Mouse (Mus musculus) left cerebral cortex, adult 18-20 months (tissue): ENCODE measurements at regions not wholly inside any gene's neighbourhood (a gene's known extent, or its start where the extent isn't known, plus 50 kb on each side); places are given as distances from the start of the nearest gene placed in this dataset.

ENCODE experiments used
- DNase-seq, 2 experiments: peaks; one replicate each; pipeline ENCODE4 v3.0.0; 2021 to 2022; ENCODE audit warnings: low spot score in 2 of 2, mixed read lengths in 1 of 2

GRCm38 (mm10) chr9:101555011-101555673 is 303.5 kb upstream of the Ppp2r3a start:
- DNase-seq, result no peak

GRCm38 (mm10) chr9:101552789-101553188 is 301.2 kb upstream of the Ppp2r3a start:
- DNase-seq, result no peak

DNA sequence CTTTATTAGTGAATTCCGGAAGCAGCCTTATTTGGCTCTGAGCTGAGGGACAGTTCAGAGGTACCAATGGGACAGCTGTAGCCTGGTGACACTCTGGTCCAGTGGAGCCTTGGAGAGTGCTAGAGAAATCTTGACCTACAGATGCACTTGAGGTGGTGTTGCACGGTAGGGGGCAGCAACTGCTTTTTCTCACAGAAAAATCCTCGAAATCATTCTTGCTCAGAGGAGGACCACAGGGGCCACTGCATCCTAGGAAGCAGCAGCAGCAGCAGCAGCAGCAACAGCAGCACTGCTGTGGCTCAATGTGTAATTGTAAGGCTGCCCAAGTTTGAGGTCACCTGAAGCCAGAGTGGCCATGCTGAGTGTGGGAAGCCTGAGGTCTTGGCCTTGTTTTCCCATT is 299.7 kb upstream of the Ppp2r3a start:
- no peak for DNase-seq

GRCm38 (mm10) chr9:101546213-101546832 is 294.7 kb upstream of the Ppp2r3a start:
- no peak for DNase-seq

GRCm38 (mm10) chr9:101518137-101518536 is 266.5 kb upstream of the Ppp2r3a start:
- DNase-seq, result no peak

DNA sequence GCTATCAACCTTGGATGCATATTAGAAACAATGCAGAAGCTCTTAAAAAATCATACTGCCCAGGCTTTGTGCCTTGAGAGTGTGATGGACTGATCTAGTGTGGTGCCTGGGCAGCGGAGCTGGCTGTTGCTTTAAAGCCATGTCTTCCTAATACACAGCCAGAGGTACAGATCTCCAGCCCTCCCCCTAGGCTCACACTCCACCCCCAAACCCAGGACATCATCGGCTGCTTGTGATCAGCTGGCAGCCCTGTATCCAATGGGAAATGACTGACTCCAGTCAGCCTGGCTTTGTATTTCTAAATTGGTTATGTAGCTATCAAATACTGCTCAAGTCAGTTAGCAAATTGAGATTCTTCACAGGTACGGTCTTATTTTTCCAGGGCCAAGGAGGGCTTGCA is 259.2 kb upstream of the Ppp2r3a start:
- DNase-seq, result no peak

GRCm38 (mm10) chr9:101509196-101509595 is 257.6 kb upstream of the Ppp2r3a start:
- no peak for DNase-seq

DNA sequence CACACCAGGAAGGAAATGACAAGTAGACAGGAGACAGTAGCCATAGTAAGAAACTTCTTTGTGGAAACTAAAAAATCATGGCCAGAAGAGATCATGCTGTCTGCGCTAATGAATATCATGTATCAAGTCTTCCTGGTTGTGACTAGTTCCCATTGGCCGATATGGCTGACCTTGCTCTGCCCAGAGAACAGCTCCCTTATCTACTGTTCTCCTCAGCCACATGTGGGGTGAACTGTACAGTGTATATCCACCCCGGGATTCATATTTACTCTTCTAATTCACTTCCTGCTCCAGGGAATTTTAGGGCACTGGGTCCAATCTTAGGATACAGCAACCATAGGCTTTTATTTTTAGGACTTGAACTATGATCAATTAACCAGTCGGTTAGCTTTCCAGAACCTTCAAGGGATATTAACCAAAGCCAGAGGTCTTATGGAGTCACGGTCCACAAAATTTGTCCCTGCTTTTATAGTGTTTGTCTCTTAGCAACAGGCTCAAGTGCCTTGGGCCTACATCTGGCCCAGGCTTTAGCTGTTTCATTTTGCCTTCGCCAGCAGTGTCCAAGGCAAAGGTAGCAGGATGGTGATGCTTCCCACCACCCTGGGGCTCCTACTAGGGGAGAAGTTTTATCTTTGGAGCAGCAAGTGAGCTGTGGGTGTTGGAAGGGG is 255.6 kb upstream of the Ppp2r3a start:
- no peak for DNase-seq

DNA sequence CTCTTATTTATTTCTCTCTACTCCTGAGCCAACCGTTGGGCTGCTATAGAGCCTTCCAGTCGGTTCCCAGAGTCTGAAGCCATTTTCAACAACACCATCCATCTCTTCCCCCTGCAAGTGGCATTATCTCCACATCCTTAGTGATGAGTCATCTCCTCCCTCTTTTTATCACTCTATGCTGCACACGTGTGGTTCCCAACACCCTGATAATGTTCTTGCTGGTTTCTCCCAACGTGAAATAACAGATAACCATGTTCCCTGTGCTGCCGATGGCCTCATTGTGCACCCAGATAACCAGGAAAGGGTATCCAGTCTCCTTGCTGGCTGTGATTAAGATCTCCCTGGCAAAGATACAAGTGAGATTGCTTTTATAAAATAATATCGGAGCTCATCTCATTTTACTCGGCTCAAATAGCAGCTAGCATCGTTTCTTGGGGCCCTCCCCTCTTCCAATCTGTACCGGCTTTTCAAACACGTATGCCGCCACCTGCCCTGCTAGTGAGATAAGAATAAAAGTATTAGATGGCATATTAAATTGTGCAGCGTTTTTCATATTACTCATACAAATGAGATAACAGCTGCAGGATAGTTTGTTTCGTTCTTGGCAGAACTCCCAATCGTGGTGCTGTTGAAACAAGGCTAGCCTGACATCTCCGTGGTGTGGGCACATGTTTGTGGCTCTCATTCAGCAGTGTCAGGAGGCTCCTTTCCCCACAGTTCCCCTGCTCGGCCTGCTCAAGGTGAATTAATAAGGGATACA is 250.3 kb upstream of the Ppp2r3a start:
- DNase-seq, result peak; percentile 5 to 8

DNA sequence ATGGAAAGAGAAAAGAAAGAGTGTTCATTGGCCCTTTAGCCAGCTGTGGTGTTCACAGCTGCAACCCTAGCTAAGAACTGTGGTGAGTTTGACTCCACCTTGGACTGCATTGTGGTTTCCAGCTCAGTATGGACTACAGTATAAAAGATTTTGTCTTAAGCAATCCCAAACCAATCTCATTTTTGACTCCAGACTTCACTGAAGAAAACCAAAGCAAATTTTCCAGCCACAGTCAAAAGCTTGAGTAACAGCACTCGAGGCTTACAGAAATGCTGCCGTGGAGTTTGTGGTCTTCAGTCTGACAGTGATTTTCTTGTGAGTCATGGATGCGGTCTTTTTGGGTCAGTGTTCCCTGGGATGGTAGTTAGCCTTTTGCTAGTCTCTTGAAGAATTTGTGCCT is 249.4 kb upstream of the Ppp2r3a start:
- DNase-seq, result no peak

- DNase-seq, result no peak
These were observed 247.1 kb upstream of the Ppp2r3a start for GRCm38 (mm10) chr9:101498721-101499120.

DNA sequence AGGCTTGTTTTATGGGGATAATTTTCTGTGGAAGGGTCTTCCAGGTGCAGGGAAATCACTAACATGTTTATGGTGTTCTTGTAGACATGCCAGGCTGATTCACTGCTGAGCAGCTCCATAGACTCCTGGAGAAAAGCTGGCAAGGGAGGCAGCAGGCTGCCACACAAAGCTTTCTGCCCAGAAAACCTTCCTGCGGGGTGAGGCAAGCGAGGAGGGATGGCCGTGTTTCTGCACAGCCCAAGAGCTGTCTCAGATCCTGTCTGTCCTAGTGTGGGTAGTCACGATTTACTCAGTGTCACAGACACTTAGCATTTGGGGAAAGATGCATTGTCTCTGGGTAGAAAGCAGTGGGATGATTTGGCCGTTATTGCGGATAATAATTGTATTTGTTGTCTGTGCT is 244.2 kb upstream of the Ppp2r3a start:
- DNase-seq, result peak in 1 of 2 experiments; percentile 15

- no peak for DNase-seq
These were observed 237.4 kb upstream of the Ppp2r3a start for GRCm38 (mm10) chr9:101489013-101489412.

DNA sequence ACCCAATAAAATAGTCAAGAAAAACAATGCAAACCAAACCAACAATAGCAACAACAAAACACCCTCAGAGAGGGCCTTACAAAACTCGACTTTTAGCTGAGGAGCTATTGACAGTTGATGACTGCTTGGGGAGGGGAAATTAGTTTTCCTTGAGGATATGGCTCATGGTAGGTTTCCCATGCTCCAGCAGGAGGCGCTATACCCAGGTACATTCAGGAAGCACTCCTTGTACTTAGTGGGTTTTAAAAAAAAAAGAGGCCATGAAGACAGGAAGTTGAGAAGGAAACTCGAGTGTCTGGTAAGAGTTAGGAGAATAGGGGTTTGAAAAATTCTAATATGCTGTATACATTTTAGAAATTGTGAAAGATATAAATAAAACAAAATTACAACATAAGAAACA is 224.6 kb upstream of the Ppp2r3a start:
- no peak for DNase-seq

- no peak for DNase-seq
These were observed 221.5 kb upstream of the Ppp2r3a start for GRCm38 (mm10) chr9:101473074-101473461.

- no peak for DNase-seq
These were observed 220.8 kb upstream of the Ppp2r3a start for GRCm38 (mm10) chr9:101472101-101473073.

GRCm38 (mm10) chr9:101471665-101472064 is 220.1 kb upstream of the Ppp2r3a start:
- no peak for DNase-seq

DNA sequence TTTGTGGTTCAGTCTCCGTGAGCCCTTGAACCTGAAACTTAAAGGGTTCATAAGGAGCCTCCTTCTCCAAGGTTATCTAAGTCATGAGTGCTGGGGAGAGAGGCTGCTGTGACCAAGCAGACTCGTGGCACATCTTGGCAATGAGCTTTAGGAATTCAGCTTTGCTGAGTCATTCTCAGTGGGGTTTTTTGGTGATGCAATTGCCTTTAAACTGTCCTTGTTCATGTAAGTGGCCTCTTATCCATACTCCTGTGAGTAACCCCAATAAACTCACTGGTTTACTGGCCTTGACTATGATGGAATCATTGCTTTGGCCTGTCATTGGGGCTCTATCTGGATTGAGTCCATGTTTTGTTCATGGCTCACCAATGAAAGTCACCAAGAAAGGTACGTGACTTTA is 218.2 kb upstream of the Ppp2r3a start:
- no peak for DNase-seq

DNA sequence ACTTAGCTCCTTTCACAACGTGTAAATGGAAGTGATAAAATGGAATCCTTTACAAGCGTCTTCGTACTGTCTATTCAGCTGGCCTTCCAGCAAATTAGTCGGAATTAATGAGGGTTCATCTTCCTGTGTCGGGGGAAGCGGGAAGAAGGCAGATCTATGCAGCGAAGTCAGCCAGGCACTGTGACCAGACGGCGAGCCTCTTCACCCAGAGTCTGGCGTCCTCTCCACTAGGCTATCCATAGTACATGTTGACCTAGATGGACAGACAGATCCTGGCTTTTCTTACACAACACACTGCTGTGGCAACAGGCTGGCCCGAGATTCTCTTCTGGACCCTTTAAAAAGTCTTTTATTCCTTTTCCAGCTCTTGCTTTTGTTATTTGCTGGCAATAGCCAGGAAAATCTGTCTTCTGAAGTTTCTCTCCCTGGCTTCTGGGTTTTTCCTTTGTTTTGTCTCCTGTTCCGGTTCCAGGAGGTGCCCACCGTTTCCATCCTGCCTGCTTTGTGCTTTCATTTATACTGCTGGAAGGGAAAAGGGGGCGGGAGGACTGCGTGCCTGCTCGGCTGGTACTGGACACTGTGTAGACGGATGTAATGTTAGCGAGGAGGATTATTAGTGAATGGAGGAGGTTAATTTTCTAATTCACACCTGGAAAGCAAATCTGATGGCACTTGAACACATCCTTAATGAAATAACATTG is 213.3 kb upstream of the Ppp2r3a start:
- no peak for DNase-seq
